Mouse (Mus musculus): ENCODE results near the gene Nfib.

DNA sequence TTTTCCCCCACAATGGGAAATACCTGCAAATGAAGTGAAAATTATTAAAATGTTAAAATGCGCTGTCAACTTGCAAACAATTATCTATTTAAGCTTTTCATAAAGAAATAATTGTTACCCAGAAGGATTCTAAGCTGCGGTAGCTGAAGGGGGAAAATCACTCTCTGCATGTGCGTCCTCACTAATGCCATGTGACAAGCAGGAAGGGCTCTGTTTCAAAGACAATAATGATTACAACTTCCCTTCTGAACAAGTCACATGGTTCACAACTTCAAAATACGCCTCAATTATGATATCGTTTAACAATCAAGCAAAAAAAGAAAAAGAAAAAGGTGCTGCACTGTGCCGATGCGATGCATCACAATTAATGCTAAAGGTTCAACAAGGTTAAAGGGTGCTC lies 212.2 kb downstream of the Nfib start:
- TF ChIP-seq POLR2A (IDR thresholded peaks at IDR 0.05; ENCODE audit: borderline replicate concordance, extremely low read depth, insufficient read depth, insufficient read length, poor library complexity, severe bottlenecking) (no peak), CTCF (IDR thresholded peaks at IDR 0.05; ENCODE audit: borderline replicate concordance, extremely low read depth, insufficient read depth, insufficient read length) (no peak)
